Mouse (Mus musculus) adrenal gland, postnatal 0 days (tissue): ENCODE results near the gene Celsr2. TPM values are rescaled to one million over a fixed set of nuclear protein-coding genes. Genes with fewer than 3 reads are reported as not detected.

Experiments
- polyA plus RNA-seq: library from polyadenylated mRNA; unstranded; fragments of >200 nt; fragmentation: Nextera tagmentation; extraction: Ambion mirVana; gene quantifications from 2 replicates; pipeline ENCODE4 v1.2.1, GENCODE M21; 2015

The Celsr2 gene
- 3.7 and 4.1 TPM in 2 replicates for polyA plus RNA-seq

DNA sequence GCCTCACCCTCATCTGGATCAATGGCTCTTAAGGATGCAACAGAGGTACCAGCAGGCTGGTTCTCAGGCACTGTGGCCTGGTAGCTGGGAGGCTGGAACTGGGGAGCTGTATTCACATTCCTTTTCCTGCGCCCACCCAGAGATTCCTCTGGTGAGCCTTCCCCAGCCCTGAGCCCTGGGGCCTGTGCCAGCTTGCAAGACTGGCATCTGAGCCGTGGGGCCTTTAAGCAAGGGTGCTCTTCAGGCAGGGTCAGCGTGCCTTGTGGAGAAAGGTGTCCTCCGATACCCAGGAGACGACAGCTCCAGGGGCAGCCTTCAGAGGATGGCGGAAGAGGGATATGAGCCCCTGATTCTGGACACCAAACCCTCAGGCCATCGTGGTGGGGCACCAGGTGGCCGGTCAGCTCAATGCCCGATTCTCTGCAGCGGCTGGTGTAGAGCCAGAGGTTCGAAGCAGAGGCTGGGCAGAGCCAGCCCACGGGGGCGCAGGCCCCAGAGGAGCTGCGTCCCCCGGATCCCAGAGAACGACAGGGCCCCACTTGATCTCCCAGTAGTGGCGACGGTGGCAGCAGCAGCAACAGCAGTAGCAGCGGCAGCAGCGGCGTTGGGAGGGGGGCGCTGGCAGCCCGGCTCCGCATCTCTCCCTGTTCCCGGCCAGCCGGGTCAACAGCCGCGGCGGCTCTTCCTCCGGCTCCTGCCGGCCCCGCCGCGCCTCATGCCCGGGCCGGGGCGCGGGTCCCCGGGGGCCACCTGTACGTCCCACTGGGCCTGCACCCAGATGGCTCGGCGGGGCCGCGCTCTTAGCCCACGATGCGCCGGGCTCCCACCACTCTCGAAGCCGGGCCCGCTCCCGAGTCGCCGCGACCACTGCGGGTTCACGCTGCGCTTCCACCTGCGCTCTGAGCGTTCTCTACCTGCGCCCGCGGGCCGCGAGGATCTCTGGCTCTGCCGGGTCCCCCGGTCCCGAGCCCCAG lies at the start of gene Celsr2:
Gene Celsr2, minus strand, starts transcription at position 696 of the 974 bp plus-strand sequence.

DNA sequence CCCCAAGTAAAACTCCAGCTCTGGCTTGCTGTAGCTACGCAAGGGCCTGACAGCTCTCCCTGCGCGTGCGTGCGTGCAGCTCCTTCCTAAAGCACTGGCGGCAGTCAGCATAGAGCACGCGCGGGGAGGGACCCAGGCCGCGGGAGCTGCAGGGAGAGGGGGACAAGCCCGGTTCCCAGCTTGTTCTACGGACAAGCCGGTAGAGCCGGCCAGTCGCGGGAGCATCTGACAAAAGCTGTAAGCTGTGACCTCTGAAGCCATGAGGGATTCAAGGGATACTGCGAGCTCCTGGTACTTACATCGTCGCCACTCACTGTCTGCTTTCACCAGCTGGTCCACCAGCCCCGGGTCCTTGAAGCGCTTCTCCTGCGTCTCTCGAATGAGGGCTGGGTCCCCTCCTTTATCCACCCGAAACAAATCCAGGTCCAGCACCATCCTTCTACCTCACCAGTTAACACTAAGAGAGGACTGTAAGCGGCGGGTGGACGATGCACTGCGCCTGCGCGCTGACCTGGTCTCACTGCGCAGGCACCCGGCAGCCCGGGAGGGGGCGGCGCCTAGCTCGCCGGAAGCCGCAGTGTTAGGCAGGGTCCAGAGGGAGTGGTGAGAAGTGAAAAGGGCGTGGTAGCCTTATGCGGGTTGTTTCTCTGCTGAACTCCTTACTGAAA lies 29.5 kb upstream of the Celsr2 start, which contains the start of gene Sars:
Gene Sars, minus strand, starts transcription at position 512 of the 668 bp plus-strand sequence.

DNA sequence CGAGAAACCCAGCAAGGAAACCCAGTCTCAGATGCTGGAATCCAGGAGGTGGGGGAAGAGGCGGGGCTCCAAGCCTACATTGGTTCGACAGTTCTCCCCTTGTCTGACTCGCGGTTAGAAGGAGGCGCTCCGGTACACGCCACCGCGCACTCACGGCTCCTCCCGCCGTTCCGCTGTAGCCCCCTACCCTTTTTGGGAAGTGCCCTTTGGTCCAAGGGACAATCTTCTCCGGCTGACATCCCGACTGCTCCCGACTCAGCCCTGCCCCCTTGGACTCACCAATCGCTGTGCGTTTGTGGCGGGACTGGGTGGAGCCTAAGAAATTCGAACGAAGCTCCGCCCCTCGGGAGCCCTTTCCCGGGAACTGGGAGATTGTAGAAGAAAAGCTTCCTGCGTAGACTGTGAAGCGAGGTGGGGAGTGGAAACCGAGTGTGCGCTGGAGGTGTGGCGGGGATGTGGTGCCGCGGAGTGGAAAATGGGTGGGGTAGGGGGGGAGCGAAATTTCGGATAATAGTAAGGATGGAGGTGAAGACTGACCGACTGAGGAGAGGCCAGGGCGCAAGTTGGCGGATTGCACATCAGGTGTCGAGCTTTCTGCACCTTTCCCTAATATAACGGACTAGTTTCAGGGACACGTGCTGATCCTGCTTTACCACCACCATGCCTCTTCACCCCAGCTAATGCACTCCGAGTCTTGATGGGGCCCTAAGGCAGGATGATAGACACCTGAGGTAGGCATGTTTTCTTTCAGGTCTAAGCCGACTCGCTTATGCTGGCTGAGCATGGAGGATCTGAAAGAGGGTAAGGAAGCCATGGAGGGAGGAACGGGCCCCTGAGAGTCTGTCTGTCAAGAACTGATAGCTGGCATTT lies 31.6 kb downstream of the Celsr2 start, which contains the start of gene Psrc1:
Gene Psrc1, plus strand, starts transcription at position 355 of the 870 bp plus-strand sequence.

DNA sequence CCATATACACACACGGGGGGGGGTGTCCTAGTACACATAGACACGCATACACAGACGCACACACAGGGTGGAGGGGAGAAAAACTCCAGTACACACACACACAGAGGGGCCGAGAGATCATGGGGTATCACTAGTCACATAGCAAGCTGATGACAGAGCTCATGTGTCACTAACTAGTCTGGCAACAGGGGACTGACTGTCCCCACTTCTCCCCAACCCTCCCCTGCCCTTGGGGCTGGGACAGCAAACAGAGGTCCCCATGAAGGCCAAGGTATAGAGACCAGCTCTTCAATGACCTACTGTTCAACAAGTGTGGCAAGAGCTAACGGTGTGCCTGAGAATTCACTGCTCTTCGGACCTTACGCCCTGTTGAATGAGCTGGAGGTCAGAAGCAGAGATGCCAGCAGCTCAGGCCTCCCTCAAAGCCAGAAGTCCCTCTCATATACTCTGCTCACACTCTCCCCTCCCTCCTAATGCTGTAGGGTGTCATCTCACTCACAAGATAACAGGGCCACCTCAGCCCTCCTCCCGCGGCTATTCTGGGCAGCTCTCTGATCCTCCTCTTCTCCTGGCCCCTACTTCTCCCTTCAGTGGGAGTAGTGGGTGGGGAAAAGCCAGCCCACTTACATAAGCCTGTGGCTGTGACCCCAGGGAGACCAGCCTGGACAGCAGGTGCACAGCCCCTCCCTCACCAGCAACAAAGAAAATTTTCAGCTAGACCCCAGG lies 50.9 kb downstream of the Celsr2 start, which contains the start of gene Mybphl:
Gene Mybphl, plus strand, starts transcription at position 642 of the 726 bp plus-strand sequence.

Other genes with a start within 250 kb of the Celsr2 start
- gene Amigo1, start 229.2 kb downstream of the Celsr2 start, polyA plus RNA-seq = 6.0 and 9.1 TPM in 2 replicates
- gene Cyb561d1, start 214.3 kb downstream of the Celsr2 start, polyA plus RNA-seq = 1.9 and 2.9 TPM in 2 replicates
- 5.4 and 6.5 TPM in 2 replicates for gene Atxn7l2, start 204.6 kb downstream of the Celsr2 start, polyA plus RNA-seq
- 0.24 and 0.91 TPM in 2 replicates for gene Sypl2, start 188.9 kb downstream of the Celsr2 start, polyA plus RNA-seq
- gene Psma5, start 158.6 kb downstream of the Celsr2 start, polyA plus RNA-seq = 278 and 286 TPM in 2 replicates
- 4.6 and 6.2 TPM in 2 replicates for gene Sort1, start 131.5 kb downstream of the Celsr2 start, polyA plus RNA-seq
- 0.13 TPM in 1 of 2 replicates, not detected in the other for gene Mybphl, start 50.6 kb downstream of the Celsr2 start, polyA plus RNA-seq
- gene Psrc1, start 31.7 kb downstream of the Celsr2 start, polyA plus RNA-seq = 11.5 and 11.7 TPM in 2 replicates
- 93.7 and 121 TPM in 2 replicates for gene Sars, start 29.7 kb upstream of the Celsr2 start, polyA plus RNA-seq
- gene 1700013F07Rik, start 118.6 kb upstream of the Celsr2 start, polyA plus RNA-seq = 0.50 and 1.0 TPM in 2 replicates
- 3.1 and 4.8 TPM in 2 replicates for gene 5330417C22Rik, start 121.0 kb upstream of the Celsr2 start, polyA plus RNA-seq
- gene Tmem167b, start 146.9 kb upstream of the Celsr2 start, polyA plus RNA-seq = 32.8 and 39.7 TPM in 2 replicates
- gene Taf13, start 156.1 kb upstream of the Celsr2 start, polyA plus RNA-seq = 48.1 and 49.8 TPM in 2 replicates
- gene Wdr47, start 175.7 kb upstream of the Celsr2 start, polyA plus RNA-seq = 6.6 and 8.0 TPM in 2 replicates
- gene Clcc1, start 238.4 kb upstream of the Celsr2 start, polyA plus RNA-seq = 66.2 and 72.8 TPM in 2 replicates